Mouse (Mus musculus): ENCODE data around the gene Abcc1. TPM values are rescaled to one million over a fixed set of nuclear protein-coding genes. Genes with fewer than 3 reads are reported as not detected.

Abcc1 gene
- polyA plus RNA-seq, 1 experiment from 2014 or later: 2.7 TPM

DNA sequence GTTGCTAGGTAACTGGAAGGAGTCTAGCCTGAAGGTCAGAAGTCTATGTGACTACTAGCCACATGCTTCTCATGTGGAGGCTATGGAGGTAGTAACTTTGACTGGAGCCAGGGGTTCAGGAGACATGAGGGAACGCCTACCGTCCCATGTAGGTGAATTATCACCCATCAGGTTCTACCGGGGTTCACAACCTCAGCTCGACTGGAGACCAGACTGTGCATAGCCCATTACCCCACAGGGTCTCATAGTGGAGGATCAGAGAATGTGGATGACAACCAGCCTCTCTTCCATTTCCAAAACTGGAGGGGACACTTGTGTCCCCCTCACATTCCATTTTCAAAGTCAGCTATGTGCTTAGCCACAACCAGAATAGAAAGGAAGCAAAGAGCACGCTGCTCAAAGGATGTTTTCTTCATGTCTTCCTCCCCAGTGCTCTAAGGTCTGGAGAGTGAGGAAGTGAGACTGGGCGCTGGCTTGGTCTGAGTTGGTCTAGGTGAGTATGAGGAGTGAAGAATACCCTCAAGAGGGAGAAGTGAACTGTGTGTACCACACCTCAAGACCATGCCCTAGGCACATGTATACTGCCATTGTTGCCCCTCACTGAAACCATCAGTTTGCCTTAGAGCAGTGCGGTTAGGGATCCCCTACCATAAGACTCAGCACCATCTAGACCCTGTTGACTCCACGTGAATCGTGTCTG is 115.5 kb downstream of the Abcc1 start:
- H3K4me2 ChIP-seq: no peak overlapping the region
- H3K4me3 ChIP-seq (ENCODE audit: low read depth, low read length): no peak overlapping the region
- H3K27ac ChIP-seq (ENCODE audit: low read depth, low read length): no peak overlapping the region
- H3K9me3 ChIP-seq (replicated peaks; ENCODE audit: control insufficient read depth, low read length): no peaks in the 10 kb centered on the region
- H3K4me1 ChIP-seq (ENCODE audit: control insufficient read depth, insufficient read depth, low read length): no peaks in the 10 kb centered on the region
- H3K36me3 ChIP-seq (ENCODE audit: control insufficient read depth, insufficient read depth, low read length): no peaks in the 10 kb centered on the region
- 89% methylated on average over 9 of the region's 9 CpGs for whole genome bisulfite sequencing (ENCODE audit: insufficient replicate concordance)
- no peaks in the 10 kb centered on the region for H3K27me3 ChIP-seq (ENCODE audit: control insufficient read depth, insufficient read depth, low read length)
- no peak overlapping the region for H3K9ac ChIP-seq (ENCODE audit: low read depth, low read length)
- no peak for ATAC-seq (replicated peaks; ENCODE audit: insufficient number of reproducible peaks, low FRiP score, low TSS enrichment)

GRCm38 (mm10) chr16:14477510-14478300 is 116.3 kb downstream of the Abcc1 start:
- Histone ChIP-seq H3K4me2 (no peak overlapping the region), H3K4me3 (ENCODE audit: low read depth, low read length) (no peak overlapping the region), H3K9me3 (replicated peaks; ENCODE audit: control insufficient read depth, low read length) (no peaks in the 10 kb centered on the region), H3K27ac (ENCODE audit: low read depth, low read length) (no peak overlapping the region), H3K36me3 (ENCODE audit: control insufficient read depth, insufficient read depth, low read length) (no peaks in the 10 kb centered on the region), H3K9ac (ENCODE audit: low read depth, low read length) (no peak overlapping the region), H3K4me1 (ENCODE audit: control insufficient read depth, insufficient read depth, low read length) (no peaks in the 10 kb centered on the region), H3K27me3 (ENCODE audit: control insufficient read depth, insufficient read depth, low read length) (no peaks in the 10 kb centered on the region)
- ATAC-seq (replicated peaks; ENCODE audit: insufficient number of reproducible peaks, low FRiP score, low TSS enrichment): no peak
- WGBS (ENCODE audit: insufficient replicate concordance): 66% methylated on average over 10 of the region's 10 CpGs

GRCm38 (mm10) chr16:14479641-14480040 is 118.3 kb downstream of the Abcc1 start:
- Histone ChIP-seq H3K9me3 (replicated peaks; ENCODE audit: control insufficient read depth, low read length) (no peaks in the 10 kb centered on the region), H3K9ac (ENCODE audit: low read depth, low read length) (no peak overlapping the region), H3K4me2 (no peak overlapping the region), H3K4me3 (ENCODE audit: low read depth, low read length) (no peak overlapping the region), H3K27me3 (ENCODE audit: control insufficient read depth, insufficient read depth, low read length) (no peaks in the 10 kb centered on the region), H3K36me3 (ENCODE audit: control insufficient read depth, insufficient read depth, low read length) (no peaks in the 10 kb centered on the region), H3K4me1 (ENCODE audit: control insufficient read depth, insufficient read depth, low read length) (no peaks in the 10 kb centered on the region), H3K27ac (ENCODE audit: low read depth, low read length) (no peak overlapping the region)
- 81% methylated on average over 2 of the region's 2 CpGs for WGBS (ENCODE audit: insufficient replicate concordance)
- no peak for ATAC-seq (replicated peaks; ENCODE audit: insufficient number of reproducible peaks, low FRiP score, low TSS enrichment)

DNA sequence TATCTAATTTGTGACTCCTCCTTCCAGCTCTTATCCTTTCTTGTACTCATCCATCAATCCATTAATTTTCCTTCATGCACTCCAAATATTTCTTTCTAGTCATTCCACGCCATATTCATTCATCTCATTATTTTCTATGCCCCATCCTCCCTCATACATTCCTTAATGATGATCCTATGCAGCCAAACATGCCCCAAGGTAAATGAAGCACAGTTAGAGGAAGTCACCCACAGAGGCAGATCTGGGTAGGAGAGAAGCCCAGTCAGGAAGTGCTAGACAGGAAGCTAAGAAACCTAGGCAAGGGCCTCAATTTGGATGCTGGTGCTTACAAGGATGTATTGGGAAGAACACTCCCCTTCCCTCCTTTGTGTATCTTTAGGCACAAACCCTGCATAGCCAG is 121.9 kb downstream of the Abcc1 start:
- Histone ChIP-seq H3K9ac (ENCODE audit: low read depth, low read length) (no peak overlapping the region), H3K4me1 (ENCODE audit: control insufficient read depth, insufficient read depth, low read length) (no peaks in the 10 kb centered on the region)
- WGBS (ENCODE audit: insufficient replicate concordance): 58% methylated on average over 1 of the region's 1 CpGs

GRCm38 (mm10) chr16:14493491-14494114 is 132.2 kb downstream of the Abcc1 start:
- H3K4me2 ChIP-seq: no peak overlapping the region
- H3K36me3 ChIP-seq (ENCODE audit: control insufficient read depth, insufficient read depth, low read length): no peaks in the 10 kb centered on the region
- no peak for ATAC-seq (replicated peaks; ENCODE audit: insufficient number of reproducible peaks, low FRiP score, low TSS enrichment)

More for the DNA sequence above, 121.9 kb downstream of the Abcc1 start:
- H3K36me3 ChIP-seq (ENCODE audit: control insufficient read depth, insufficient read depth, low read length): no peaks in the 10 kb centered on the region
- H3K27me3 ChIP-seq (ENCODE audit: control insufficient read depth, insufficient read depth, low read length): no peaks in the 10 kb centered on the region
- H3K4me2 ChIP-seq: no peak overlapping the region
- ATAC-seq (replicated peaks; ENCODE audit: insufficient number of reproducible peaks, low FRiP score, low TSS enrichment): no peak
- H3K4me3 ChIP-seq (ENCODE audit: low read depth, low read length): no peak overlapping the region
- no peaks in the 10 kb centered on the region for H3K9me3 ChIP-seq (replicated peaks; ENCODE audit: control insufficient read depth, low read length)
- H3K27ac ChIP-seq (ENCODE audit: low read depth, low read length): no peak overlapping the region

DNA sequence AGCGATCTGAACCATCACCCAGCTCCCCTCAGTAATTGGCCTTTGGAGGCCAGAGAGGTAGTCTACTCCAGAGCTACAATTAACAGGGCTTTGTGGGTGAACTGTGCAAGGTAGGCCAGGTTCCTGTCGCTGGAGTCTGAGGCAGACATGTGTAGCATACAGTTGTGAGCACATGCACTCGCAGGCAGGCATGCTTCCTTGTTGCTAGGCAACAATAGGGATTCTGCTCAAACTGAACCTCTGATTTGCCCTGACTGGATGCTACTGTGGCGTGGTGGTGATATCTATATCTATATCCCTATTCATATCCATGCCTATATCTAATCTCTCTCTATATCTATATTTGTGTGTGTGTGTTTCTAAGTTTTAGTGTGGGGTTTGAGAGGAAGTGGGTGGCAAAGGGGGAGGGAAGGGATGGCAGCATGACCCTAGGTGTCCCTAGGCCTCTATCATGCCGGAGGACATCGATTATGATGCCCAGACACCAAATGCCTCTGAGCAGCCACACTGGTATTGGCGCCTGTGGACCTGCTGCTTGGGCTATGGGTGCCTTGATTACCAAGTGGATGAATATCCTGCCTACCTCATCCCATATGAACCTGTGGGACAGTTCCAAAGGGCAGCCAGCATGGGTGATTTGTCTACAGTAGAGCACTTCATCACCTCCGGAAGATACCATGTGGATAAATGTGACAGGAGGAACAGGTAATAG is 140.4 kb downstream of the Abcc1 start:
- WGBS (ENCODE audit: insufficient replicate concordance): 80% methylated on average over 8 of the region's 8 CpGs
- ATAC-seq (replicated peaks; ENCODE audit: insufficient number of reproducible peaks, low FRiP score, low TSS enrichment): no peak

More at GRCm38 (mm10) chr16:14493491-14494114, 132.2 kb downstream of the Abcc1 start:
- 72% methylated on average over 2 of the region's 2 CpGs for WGBS (ENCODE audit: insufficient replicate concordance)
- H3K9ac ChIP-seq (ENCODE audit: low read depth, low read length): no peak overlapping the region
- no peak overlapping the region for H3K27ac ChIP-seq (ENCODE audit: low read depth, low read length)
- H3K4me3 ChIP-seq (ENCODE audit: low read depth, low read length): no peak overlapping the region
- H3K4me1 ChIP-seq (ENCODE audit: control insufficient read depth, insufficient read depth, low read length): no peaks in the 10 kb centered on the region
- H3K27me3 ChIP-seq (ENCODE audit: control insufficient read depth, insufficient read depth, low read length): no peaks in the 10 kb centered on the region
- H3K9me3 ChIP-seq (replicated peaks; ENCODE audit: control insufficient read depth, low read length): no peaks in the 10 kb centered on the region

GRCm38 (mm10) chr16:14506461-14506860 is 145.1 kb downstream of the Abcc1 start:
- no peaks in the 10 kb centered on the region for H3K36me3 ChIP-seq (ENCODE audit: control insufficient read depth, insufficient read depth, low read length)
- H3K27me3 ChIP-seq (ENCODE audit: control insufficient read depth, insufficient read depth, low read length): no peaks in the 10 kb centered on the region
- H3K9ac ChIP-seq (ENCODE audit: low read depth, low read length): no peak overlapping the region
- WGBS (ENCODE audit: insufficient replicate concordance): 25% methylated on average over 2 of the region's 2 CpGs
- no peak overlapping the region for H3K27ac ChIP-seq (ENCODE audit: low read depth, low read length)
- no peak overlapping the region for H3K4me3 ChIP-seq (ENCODE audit: low read depth, low read length)
- H3K4me2 ChIP-seq: no peak overlapping the region
- no peaks in the 10 kb centered on the region for H3K9me3 ChIP-seq (replicated peaks; ENCODE audit: control insufficient read depth, low read length)
- H3K4me1 ChIP-seq (ENCODE audit: control insufficient read depth, insufficient read depth, low read length): no peaks in the 10 kb centered on the region
- ATAC-seq (replicated peaks; ENCODE audit: insufficient number of reproducible peaks, low FRiP score, low TSS enrichment): no peak

More for the DNA sequence above, 140.4 kb downstream of the Abcc1 start:
- no peak overlapping the region for H3K4me2 ChIP-seq
- H3K9me3 ChIP-seq (replicated peaks; ENCODE audit: control insufficient read depth, low read length): no peaks in the 10 kb centered on the region
- H3K27ac ChIP-seq (ENCODE audit: low read depth, low read length): no peak overlapping the region
- H3K27me3 ChIP-seq (ENCODE audit: control insufficient read depth, insufficient read depth, low read length): no peaks in the 10 kb centered on the region
- no peaks in the 10 kb centered on the region for H3K36me3 ChIP-seq (ENCODE audit: control insufficient read depth, insufficient read depth, low read length)
- H3K9ac ChIP-seq (ENCODE audit: low read depth, low read length): no peak overlapping the region
- H3K4me1 ChIP-seq (ENCODE audit: control insufficient read depth, insufficient read depth, low read length): no peaks in the 10 kb centered on the region
- no peak overlapping the region for H3K4me3 ChIP-seq (ENCODE audit: low read depth, low read length)
